Mouse (Mus musculus) v-Abl transformed pro-B cells (cell line): ENCODE measurements around the gene Ppp1r36.

Experiments
- in situ Hi-C, 2 experiments: fragments of 400-800 bp; cut with MboI; formaldehyde crosslinking; loops; one replicate each; pipeline ENCODE4 v1.15.1; 2025; ENCODE audit not compliant: unreplicated experiment in 2 of 2

The Ppp1r36 gene

DNA sequence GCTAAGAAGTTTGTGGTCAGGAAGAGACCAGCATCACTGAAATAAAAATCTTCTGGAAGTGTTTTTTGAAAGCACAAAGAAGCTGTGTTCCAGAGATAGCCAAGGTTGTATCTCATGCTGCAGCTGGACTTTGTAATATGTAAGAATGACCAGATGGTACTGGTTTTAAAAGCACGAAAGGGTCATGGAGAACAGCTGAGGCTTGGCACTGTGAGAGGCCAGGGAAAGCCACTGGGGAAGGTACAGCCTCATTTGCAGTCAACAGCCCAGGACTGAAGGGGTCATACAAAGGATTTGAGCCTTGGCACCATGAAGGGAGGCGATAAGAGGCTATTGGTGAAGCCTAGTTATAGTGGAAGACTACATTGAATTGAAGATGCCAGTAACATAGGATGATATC is 65.1 kb downstream of the Ppp1r36 start:
- in situ Hi-C loops: loop anchor here (25.0 kb wide), 1 partner anchor 330 kb away; the partner anchor contains the start of gene Rab15 (in 2 of the 2)

DNA sequence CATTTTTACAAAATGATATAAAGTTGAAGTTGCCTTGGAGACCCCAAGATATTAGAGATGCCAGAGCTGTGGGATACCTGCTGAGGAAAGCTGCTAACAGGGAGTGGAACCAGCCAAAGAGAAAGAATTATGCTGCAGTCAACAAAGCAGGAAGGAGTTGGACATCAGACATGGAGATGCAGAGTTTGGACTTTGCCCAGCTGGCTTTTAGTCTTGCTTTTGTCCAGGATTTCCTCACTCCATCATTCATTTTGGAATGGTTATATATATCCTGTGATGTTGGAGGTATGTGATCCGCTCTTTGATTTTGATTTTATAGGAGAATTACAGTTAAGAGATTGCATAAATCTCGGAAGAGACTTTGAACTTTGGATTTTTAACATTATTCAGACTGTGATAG is 65.6 kb downstream of the Ppp1r36 start:
- in situ Hi-C loops: loop anchor here (25.0 kb wide), 1 partner anchor 329 kb away; the partner anchor contains the start of gene Rab15 (in 2 of the 2)

DNA sequence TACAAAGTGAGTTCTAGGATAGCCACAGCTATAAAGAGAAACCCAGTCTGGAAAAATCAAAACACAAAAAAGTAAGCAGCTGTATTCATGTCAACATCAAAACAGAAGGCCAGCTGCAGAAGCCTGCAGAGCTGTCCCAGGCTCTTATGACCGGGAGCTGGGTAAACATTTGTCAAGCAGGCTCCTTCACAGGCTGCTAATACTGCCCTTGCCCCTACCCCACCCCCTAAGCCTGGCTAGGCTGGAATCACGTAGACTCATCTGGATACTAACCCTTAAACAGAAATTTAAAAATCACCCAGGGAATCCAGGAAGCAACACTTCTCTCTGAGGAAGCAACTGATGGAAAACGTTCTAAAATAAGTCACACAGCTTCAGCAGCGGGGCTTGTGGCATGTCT is 67.5 kb downstream of the Ppp1r36 start:
- in situ Hi-C loops: loop anchor here (25.0 kb wide), 1 partner anchor 327 kb away; the partner anchor contains the start of gene Rab15 (in 2 of the 2)

DNA sequence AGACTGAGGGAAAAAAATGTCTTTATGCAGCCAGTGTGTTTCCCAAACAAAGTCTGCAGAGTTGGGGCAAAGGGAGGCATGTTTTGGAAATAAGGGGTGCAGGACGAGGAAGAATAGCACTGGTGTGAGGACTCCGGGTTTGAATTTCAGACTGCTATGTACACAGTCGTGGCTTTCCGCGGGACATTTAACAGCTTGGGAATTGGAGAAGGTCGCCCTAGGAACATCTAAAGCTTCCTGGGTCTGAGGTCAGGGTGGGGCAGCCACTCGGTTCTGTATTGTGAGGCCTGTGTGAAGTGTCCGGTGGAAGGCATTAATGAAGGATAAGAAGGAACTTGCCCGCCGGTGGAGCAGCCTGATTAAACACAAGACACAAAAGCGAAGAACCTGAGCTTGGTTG is 68.0 kb downstream of the Ppp1r36 start:
- in situ Hi-C loops: loop anchor here (25.0 kb wide), 1 partner anchor 327 kb away; the partner anchor contains the start of gene Rab15 (in 2 of the 2)

DNA sequence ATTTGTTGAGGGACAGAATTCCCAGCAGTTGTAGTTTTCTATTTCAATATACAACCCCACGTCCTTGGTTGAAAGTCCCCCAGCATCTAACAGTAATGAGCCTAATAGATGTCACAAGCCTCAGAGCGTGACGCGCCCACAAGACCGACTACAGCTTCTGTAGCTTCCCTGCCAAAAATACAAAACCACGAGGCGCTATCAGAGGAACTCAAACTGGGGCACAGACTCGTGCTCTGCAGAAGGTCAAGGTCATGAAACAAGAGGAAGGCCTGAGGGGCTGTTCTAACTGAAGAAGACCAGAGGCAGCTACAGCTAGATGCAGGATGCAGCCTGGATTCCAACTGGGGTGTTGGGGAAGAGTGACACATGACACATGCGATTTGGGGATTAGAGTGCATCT is 69.6 kb downstream of the Ppp1r36 start:
- in situ Hi-C loops: loop anchor here (25.0 kb wide), 1 partner anchor 325 kb away; the partner anchor contains the start of gene Rab15 (in 2 of the 2)
